8 mouse cellular contexts compared by ENCODE assay signal in the genomic region with DNA sequence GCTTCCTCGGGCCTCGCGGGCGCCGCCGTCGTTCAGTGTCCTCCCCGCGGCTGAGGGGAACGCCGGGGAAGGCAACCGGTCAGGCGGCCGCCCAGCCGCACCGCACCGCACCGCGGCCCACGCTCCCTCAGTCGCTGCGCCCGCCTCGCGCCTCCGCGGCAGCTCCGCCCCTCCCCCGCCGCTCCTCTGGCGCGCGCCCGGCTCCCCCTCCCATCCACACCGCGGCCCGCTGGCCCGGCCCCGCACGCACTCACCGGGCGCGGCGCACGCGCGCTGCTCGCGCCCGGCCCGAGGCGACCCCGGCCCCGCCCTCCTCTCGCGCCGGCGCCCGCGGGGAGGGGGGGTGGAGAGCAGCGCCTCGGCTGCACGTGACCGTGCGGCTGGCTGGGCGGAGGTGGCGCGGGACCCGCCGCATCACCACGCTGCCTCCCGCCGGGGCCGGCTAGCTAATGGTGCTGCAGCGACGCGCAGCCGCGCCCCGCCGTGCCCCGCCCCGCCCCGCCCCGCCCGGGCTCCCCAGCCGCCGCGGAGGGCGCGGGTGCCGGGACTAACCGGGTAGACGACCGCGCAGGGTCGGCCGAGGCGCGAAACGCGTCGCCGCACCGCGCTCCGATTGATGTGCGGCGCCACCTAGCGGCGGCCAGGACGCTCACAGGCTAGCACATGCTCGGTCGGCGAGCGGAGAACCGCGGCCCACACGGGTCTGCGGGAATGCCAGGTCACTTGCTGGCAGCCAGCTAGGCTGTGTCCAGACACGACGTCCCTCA. TPM values are rescaled to one million over a fixed set of nuclear protein-coding genes. Genes with fewer than 3 reads are reported as not detected.
A peak's percentile ranks its signal among the peaks of the same experiment; 100 is the strongest.
DNase-seq lines count a peak whose midpoint lies in the region; ATAC-seq and TF ChIP-seq lines count a peak whose summit lies in the region.

A gene (minus strand): TSS at position 301 of the 767 bp plus-strand sequence.

- peak within 1 kb of the TSS; percentile 86 for H3K9ac ChIP-seq in hindbrain, embryonic 11.5 days (ENCODE audit: low read depth, low read length)
- peak within 1 kb of the TSS; percentile 63 for H3K9ac ChIP-seq in lung, postnatal 0 days (replicated peaks; ENCODE audit: low read depth)

- TF ChIP-seq EP300 in lung, postnatal 0 days (IDR thresholded peaks at IDR 0.05) = no peak

- no peaks in the 10 kb centered on the region for H3K9me3 ChIP-seq in hindbrain, embryonic 11.5 days (ENCODE audit: control insufficient read depth, low read length)
- no peaks in the 10 kb centered on the region for H3K9me3 ChIP-seq in lung, postnatal 0 days (ENCODE audit: low read length)

- H3K4me1 ChIP-seq in hindbrain, embryonic 11.5 days (replicated peaks; ENCODE audit: control insufficient read depth, insufficient read depth, low read length) = peaks cover 2% of the 10 kb centered on the region
- no peaks in the 10 kb centered on the region for H3K4me1 ChIP-seq in lung, postnatal 0 days (ENCODE audit: insufficient read depth, low read depth, low read length)

- H3K4me2 ChIP-seq in hindbrain, embryonic 11.5 days (replicated peaks; ENCODE audit: low read depth, low read length) = peak within 1 kb of the TSS; percentile 82
- peak within 1 kb of the TSS; percentile 96 for H3K4me2 ChIP-seq in lung, postnatal 0 days (replicated peaks; ENCODE audit: low read depth, low read length)

- H3K27ac ChIP-seq in hindbrain, embryonic 11.5 days (ENCODE audit: low read depth, low read length) = peak within 1 kb of the TSS; percentile 95
- H3K27ac ChIP-seq in lung, postnatal 0 days (ENCODE audit: low read length) = peak within 1 kb of the TSS; percentile 87

- peak; percentile 98 for DNase-seq in NIH3T3 (ENCODE audit: low read depth)
- DNase-seq in cerebellum, adult 9-11 months = peak; percentile 99
- DNase-seq in frontal cortex, adult 2 months (ENCODE audit: extremely low spot score in 1 of 2, low spot score in 1 of 2) = peak; percentile 85 to 93
- peak; percentile 93 for DNase-seq in hindbrain, embryonic 11.5 days (ENCODE audit: low spot score)
- DNase-seq in layer of hippocampus, postnatal 10 days (ENCODE audit: low spot score in 2 of 2) = peak; percentile 89 to 96
- DNase-seq in lung, postnatal 0 days (ENCODE audit: low spot score) = peak; percentile 94
- peak; percentile 85 for DNase-seq in ovary, postnatal 10 days (ENCODE audit: low spot score)
- peak; percentile 85 for DNase-seq in thymus, postnatal 0 days (ENCODE audit: low spot score)

- WGBS in hindbrain, embryonic 11.5 days = under 1% methylated on average over 43 of the region's 122 CpGs
- WGBS in lung, postnatal 0 days = 1% methylated on average over 23 of the region's 122 CpGs

- H3K27me3 ChIP-seq in hindbrain, embryonic 11.5 days (ENCODE audit: control insufficient read depth, insufficient read depth, low read length) = no peaks in the 10 kb centered on the region
- no peaks in the 10 kb centered on the region for H3K27me3 ChIP-seq in lung, postnatal 0 days (replicated peaks; ENCODE audit: insufficient read depth, low read length)

- H3K4me3 ChIP-seq in hindbrain, embryonic 11.5 days (ENCODE audit: low read depth, low read length) = peak within 1 kb of the TSS; percentile 84
- H3K4me3 ChIP-seq in lung, postnatal 0 days (ENCODE audit: low read depth, low read length) = peak within 1 kb of the TSS; percentile 82

- H3K36me3 ChIP-seq in hindbrain, embryonic 11.5 days (ENCODE audit: control insufficient read depth, insufficient read depth, low read length) = no peaks in the 10 kb centered on the region
- H3K36me3 ChIP-seq in lung, postnatal 0 days (ENCODE audit: insufficient read depth, low read length) = no peaks in the 10 kb centered on the region

- peak; percentile 93 for ATAC-seq in hindbrain, embryonic 11.5 days (ENCODE audit: low FRiP score)
- ATAC-seq in lung, postnatal 0 days = peak; percentile 95

- TF ChIP-seq CTCF in lung, postnatal 0 days (IDR thresholded peaks at IDR 0.05) = peak; percentile 94

RNA-seq across cellular contexts. Expression of the gene that starts here (rescaled TPM):
- 34.4 and 36.3 TPM in 2 replicates for polyA plus RNA-seq in frontal cortex, adult 2 months (2012; rRNA removed)
- polyA plus RNA-seq in hindbrain, embryonic 11.5 days (2014; fragmentation: Nextera tagmentation; extraction: Ambion mirVana) = 26.7 and 36.8 TPM in 2 replicates
- 10 to 100 TPM; 36.7 to 38.6 TPM for total RNA-seq in layer of hippocampus, postnatal 10 days (2021)
- polyA plus RNA-seq in lung, postnatal 0 days (2015; fragmentation: Nextera tagmentation; extraction: Ambion mirVana) = 8.6 and 10.6 TPM in 2 replicates
- polyA plus RNA-seq in thymus, postnatal 0 days (2015; fragmentation: Nextera tagmentation; extraction: Ambion mirVana) = 13.7 and 18.9 TPM in 2 replicates

Comparison
In these comparisons a context has a peak if more than half of its experiments do, and no peak if none do; other contexts are left out.
1. Peak in every context shown above with its lines: DNase-seq, ATAC-seq, H3K4me3 ChIP-seq and H3K27ac ChIP-seq.